Mouse (Mus musculus): ENCODE results near the gene Brk1. TPM values are rescaled to one million over a fixed set of nuclear protein-coding genes. Genes with fewer than 3 reads are reported as not detected.

Brk1 gene
- polyA plus RNA-seq, 1 experiment from 2014 or later, result 227 TPM

GRCm38 (mm10) chr6:113664305-113664704 is 59.7 kb downstream of the Brk1 start:
- H3K36me3 ChIP-seq, result no peaks in the 10 kb centered on the region
- no peak for ATAC-seq

More at GRCm38 (mm10) chr6:113664305-113664704, 59.7 kb downstream of the Brk1 start:
- no peak overlapping the region for H3K4me2 ChIP-seq (replicated peaks)
- 0 out of 2 replicates have a peak, but pooled peaks cover 7% of the 10 kb centered on the region for H3K4me1 ChIP-seq (replicated peaks)
- no peak overlapping the region for H3K9ac ChIP-seq (replicated peaks)
- H3K9me3 ChIP-seq, result no peaks in the 10 kb centered on the region
- no peak overlapping the region for H3K4me3 ChIP-seq (replicated peaks)
- 86% methylated on average over 7 of the region's 7 CpGs for WGBS
- H3K27ac ChIP-seq, result no peak overlapping the region
- H3K27me3 ChIP-seq, result no peaks in the 10 kb centered on the region

Other genes starting within 250 kb of the Brk1 start
- gene Tada3, start 226.9 kb upstream of the Brk1 start, polyA plus RNA-seq (2015; fragmentation: Nextera tagmentation; extraction: Ambion mirVana), result 64.5 and 74.7 TPM in 2 replicates
- gene Arpc4, start 226.7 kb upstream of the Brk1 start, polyA plus RNA-seq (2015; fragmentation: Nextera tagmentation; extraction: Ambion mirVana), result 393 and 407 TPM in 2 replicates
- 10.8 and 11.4 TPM in 2 replicates for gene Ttll3, start 215.5 kb upstream of the Brk1 start, polyA plus RNA-seq (2015; fragmentation: Nextera tagmentation; extraction: Ambion mirVana)
- gene Rpusd3, start 185.4 kb upstream of the Brk1 start, polyA plus RNA-seq (2015; fragmentation: Nextera tagmentation; extraction: Ambion mirVana), result 20.8 and 23.0 TPM in 2 replicates
- 0.12 TPM in 1 of 2 replicates, not detected in the other for gene Cidec, start 169.0 kb upstream of the Brk1 start, polyA plus RNA-seq (2015; fragmentation: Nextera tagmentation; extraction: Ambion mirVana)
- gene Jagn1, start 162.2 kb upstream of the Brk1 start, polyA plus RNA-seq (2015; fragmentation: Nextera tagmentation; extraction: Ambion mirVana), result 84.3 and 87.6 TPM in 2 replicates
- 0.13 TPM in 1 of 2 replicates, not detected in the other for gene Il17re, start 146.3 kb upstream of the Brk1 start, polyA plus RNA-seq (2015; fragmentation: Nextera tagmentation; extraction: Ambion mirVana)
- 0.96 and 1.4 TPM in 2 replicates for gene Il17rc, start 133.3 kb upstream of the Brk1 start, polyA plus RNA-seq (2015; fragmentation: Nextera tagmentation; extraction: Ambion mirVana)
- gene Creld1, start 121.5 kb upstream of the Brk1 start, polyA plus RNA-seq (2015; fragmentation: Nextera tagmentation; extraction: Ambion mirVana), result 49.4 and 56.5 TPM in 2 replicates
- 5.2 and 6.0 TPM in 2 replicates for gene Prrt3, start 102.8 kb upstream of the Brk1 start, polyA plus RNA-seq (2015; fragmentation: Nextera tagmentation; extraction: Ambion mirVana)
- 95.3 and 99.6 TPM in 2 replicates for gene Emc3, start 73.1 kb upstream of the Brk1 start, polyA plus RNA-seq (2015; fragmentation: Nextera tagmentation; extraction: Ambion mirVana)
- 4.2 and 4.5 TPM in 2 replicates for gene Fancd2, start 73.1 kb upstream of the Brk1 start, polyA plus RNA-seq (2015; fragmentation: Nextera tagmentation; extraction: Ambion mirVana)
- not detected in 2 replicates for gene Fancd2os, start 4.1 kb upstream of the Brk1 start, polyA plus RNA-seq (2015; fragmentation: Nextera tagmentation; extraction: Ambion mirVana)
- 60.2 and 60.6 TPM in 2 replicates for gene Vhl, start 19.2 kb downstream of the Brk1 start, polyA plus RNA-seq (2015; fragmentation: Nextera tagmentation; extraction: Ambion mirVana)
- gene Irak2, start 33.7 kb downstream of the Brk1 start, polyA plus RNA-seq (2015; fragmentation: Nextera tagmentation; extraction: Ambion mirVana), result 0.99 and 1.3 TPM in 2 replicates
- gene Tatdn2, start 92.3 kb downstream of the Brk1 start, polyA plus RNA-seq (2015; fragmentation: Nextera tagmentation; extraction: Ambion mirVana), result 0.93 and 1.0 TPM in 2 replicates
- gene Ghrl, start 115.1 kb downstream of the Brk1 start, polyA plus RNA-seq (2015; fragmentation: Nextera tagmentation; extraction: Ambion mirVana), result 0.70 and 1.8 TPM in 2 replicates
- 229 and 232 TPM in 2 replicates for gene Sec13, start 136.0 kb downstream of the Brk1 start, polyA plus RNA-seq (2015; fragmentation: Nextera tagmentation; extraction: Ambion mirVana)

Measured in midbrain, embryonic 13.5 days (tissue).